Mouse (Mus musculus) myocyte (in vitro differentiated cells): Measurements from ENCODE around the gene Ccne1. TPM values are rescaled to one million over a fixed set of nuclear protein-coding genes. Genes with fewer than 3 reads are reported as not detected.

Experiments
- H3K27me3 ChIP-seq: one replicate; pipeline ENCODE4 v1.6.1; 2011; ENCODE audit not compliant: control insufficient read depth, insufficient read depth, insufficient read length
- H3K36me3 ChIP-seq: one replicate; pipeline ENCODE4 v1.6.1; 2011; ENCODE audit not compliant: control insufficient read depth, insufficient read depth
- H3K4me2 ChIP-seq: one replicate; pipeline ENCODE4 v1.6.1; 2011; ENCODE audit warnings: low read depth, control low read depth
- H3K4me3 ChIP-seq: one replicate; pipeline ENCODE4 v1.5.1; 2011; ENCODE audit warnings: mild to moderate bottlenecking, control low read depth, moderate library complexity
- H3K79me2 ChIP-seq: one replicate; pipeline ENCODE4 v1.6.1; 2011; ENCODE audit not compliant: control insufficient read depth, insufficient read depth
- H3ac ChIP-seq: one replicate; pipeline ENCODE4 v1.6.1; 2011; ENCODE audit not compliant: control insufficient read depth, insufficient read length
- CEBPB ChIP-seq: IDR thresholded peaks from 2 replicates; pipeline ENCODE4 v1.6.1; 2011; ENCODE audit warnings: mild to moderate bottlenecking, moderate library complexity; ENCODE audit not compliant: poor library complexity, insufficient read depth, severe bottlenecking
- E2F4 ChIP-seq: IDR thresholded peaks from one replicate; pipeline ENCODE4 v1.6.1; 2011; ENCODE audit warnings: mild to moderate bottlenecking, control low read depth, moderate library complexity; ENCODE audit not compliant: insufficient read depth
- MAX ChIP-seq: IDR thresholded peaks from one replicate; pipeline ENCODE4 v1.6.1; 2011; ENCODE audit warnings: low read depth, mild to moderate bottlenecking, control low read depth
- MYOD1 ChIP-seq, 3 experiments: IDR thresholded peaks; one replicate each; pipeline ENCODE4 v1.6.1; 2011; ENCODE audit warnings: control low read depth in 2 of 3, low read depth in 2 of 3, mild to moderate bottlenecking in 2 of 3, moderate library complexity in 1 of 3; ENCODE audit not compliant: insufficient read length in 2 of 3, control insufficient read depth in 1 of 3
- MYOG ChIP-seq, 3 experiments: IDR thresholded peaks; one replicate each; pipeline ENCODE4 v1.6.1; 2011; ENCODE audit warnings: control low read depth in 2 of 3, low read depth in 2 of 3, mild to moderate bottlenecking in 2 of 3; ENCODE audit not compliant: insufficient read length in 2 of 3, control insufficient read depth in 1 of 3, insufficient read depth in 1 of 3
- POLR2A ChIP-seq: IDR thresholded peaks from one replicate; pipeline ENCODE4 v1.6.1; 2011; ENCODE audit warnings: low read depth, mild to moderate bottlenecking, control low read depth, moderate library complexity; ENCODE audit not compliant: insufficient read length
- POLR2AphosphoS2 ChIP-seq: IDR thresholded peaks from one replicate; pipeline ENCODE4 v1.6.1; 2011; ENCODE audit warnings: low read depth, control low read depth; ENCODE audit not compliant: insufficient read length
- REST ChIP-seq: IDR thresholded peaks from one replicate; pipeline ENCODE4 v1.6.1; 2011; ENCODE audit warnings: mild to moderate bottlenecking, control low read depth, moderate library complexity; ENCODE audit not compliant: insufficient read depth, insufficient read length
- SRF ChIP-seq: IDR thresholded peaks from one replicate; pipeline ENCODE4 v1.6.1; 2011; ENCODE audit warnings: low read depth; ENCODE audit not compliant: control insufficient read depth, insufficient read length
- TCF12 ChIP-seq: IDR thresholded peaks from one replicate; pipeline ENCODE4 v1.6.1; 2011; ENCODE audit warnings: mild to moderate bottlenecking, control low read depth; ENCODE audit not compliant: poor library complexity, insufficient read depth, severe bottlenecking
- TCF3 ChIP-seq: IDR thresholded peaks from one replicate; pipeline ENCODE4 v1.6.1; 2011; ENCODE audit warnings: low read depth, control low read depth; ENCODE audit not compliant: insufficient read length
- USF1 ChIP-seq: IDR thresholded peaks from one replicate; pipeline ENCODE4 v1.6.1; 2011; ENCODE audit warnings: low read depth, mild to moderate bottlenecking, control low read depth, moderate library complexity
- polyA plus RNA-seq: library from polyadenylated mRNA; unstranded; fragments of >200 nt; fragmentation: generic; extraction: Trizol; gene quantifications from one replicate; pipeline ENCODE4 v1.2.1, GENCODE M21; 2012; ENCODE audit warnings: missing spikeins

Ccne1 gene
- polyA plus RNA-seq, 1 experiment: 7.4 TPM

DNA sequence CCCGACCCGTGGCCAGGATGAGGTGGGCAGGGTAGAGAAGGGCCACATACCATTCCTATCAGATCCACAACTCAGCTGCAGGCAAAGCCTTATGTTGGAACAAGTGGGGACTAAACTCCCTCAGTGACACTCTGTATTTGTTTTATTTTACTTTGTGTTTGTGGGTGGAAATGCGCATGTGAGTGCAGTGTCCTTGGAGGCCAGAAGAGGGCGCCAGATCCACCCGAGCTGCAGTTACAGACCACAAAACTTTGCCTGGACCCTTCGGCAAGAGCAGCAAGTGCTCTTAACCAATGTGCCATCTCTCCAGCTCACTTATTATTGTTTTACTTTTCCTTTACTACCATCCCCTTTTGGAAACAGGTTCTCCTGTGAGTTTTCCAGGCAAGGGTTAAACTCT is 40.1 kb upstream of the Ccne1 start:
- H3K4me3 ChIP-seq: no peak overlapping the region
- no peaks in the 10 kb centered on the region for H3K36me3 ChIP-seq
- no peak overlapping the region for H3ac ChIP-seq
- H3K27me3 ChIP-seq: peaks cover 7% of the 10 kb centered on the region
- TF ChIP-seq REST (no peak), E2F4 (no peak), MYOD1 (IDR thresholded peaks at IDR 0.05; ENCODE audit: control insufficient read depth in 1 of 3, insufficient read length in 2 of 3, low read depth in 2 of 3) (no peak), TCF3 (no peak), POLR2A (no peak), SRF (no peak), POLR2AphosphoS2 (no peak), USF1 (no peak), CEBPB (no peak), MAX (no peak), TCF12 (no peak), MYOG (IDR thresholded peaks at IDR 0.05; ENCODE audit: control insufficient read depth in 1 of 3, insufficient read depth in 1 of 3, insufficient read length in 2 of 3, low read depth in 2 of 3) (no peak)
- no peak overlapping the region for H3K4me2 ChIP-seq
- no peaks in the 10 kb centered on the region for H3K79me2 ChIP-seq

DNA sequence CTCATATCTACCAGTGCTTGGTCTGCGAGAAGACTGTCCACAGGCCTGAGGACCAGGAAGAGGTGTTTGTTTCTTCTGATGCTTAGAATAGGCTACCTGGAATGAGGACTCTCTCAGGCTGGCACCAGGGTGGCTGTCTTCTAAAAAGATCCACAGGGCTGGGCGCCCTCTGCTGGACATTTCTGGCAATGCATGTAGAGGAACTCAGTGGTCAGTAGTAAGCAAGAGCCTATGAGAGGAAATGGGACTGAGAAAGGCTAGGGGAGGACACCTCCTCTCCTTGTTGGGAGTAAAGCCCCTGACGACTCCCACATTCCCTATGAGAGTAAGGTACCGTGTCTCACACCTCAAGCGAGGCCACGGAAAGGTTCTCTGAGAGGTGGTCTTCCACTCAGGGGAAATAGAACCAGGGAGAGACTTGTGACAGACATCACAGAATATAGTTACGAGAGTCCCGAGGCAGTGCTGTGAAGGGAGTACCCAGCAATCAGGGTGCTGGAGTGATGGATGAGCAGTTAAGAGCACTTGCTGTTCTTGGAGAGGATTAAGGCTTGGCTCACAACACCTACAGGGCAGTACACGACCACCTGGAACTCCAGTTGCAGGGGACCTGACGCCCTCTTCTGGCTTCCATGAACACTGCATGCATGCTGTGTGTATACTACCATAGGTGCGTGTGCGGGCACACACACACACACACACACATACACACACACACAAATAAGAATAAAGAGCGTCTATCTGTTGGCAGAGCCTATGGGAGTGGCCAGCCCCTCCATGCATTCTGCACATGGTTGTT is 34.6 kb upstream of the Ccne1 start:
- Histone ChIP-seq H3K36me3 (no peaks in the 10 kb centered on the region), H3K27me3 (no peaks in the 10 kb centered on the region), H3K4me3 (no peak overlapping the region), H3K79me2 (no peaks in the 10 kb centered on the region), H3K4me2 (no peak overlapping the region), H3ac (no peak overlapping the region)
- TF ChIP-seq REST (no peak), TCF12 (no peak), SRF (no peak), TCF3 (no peak), POLR2A (no peak)

DNA sequence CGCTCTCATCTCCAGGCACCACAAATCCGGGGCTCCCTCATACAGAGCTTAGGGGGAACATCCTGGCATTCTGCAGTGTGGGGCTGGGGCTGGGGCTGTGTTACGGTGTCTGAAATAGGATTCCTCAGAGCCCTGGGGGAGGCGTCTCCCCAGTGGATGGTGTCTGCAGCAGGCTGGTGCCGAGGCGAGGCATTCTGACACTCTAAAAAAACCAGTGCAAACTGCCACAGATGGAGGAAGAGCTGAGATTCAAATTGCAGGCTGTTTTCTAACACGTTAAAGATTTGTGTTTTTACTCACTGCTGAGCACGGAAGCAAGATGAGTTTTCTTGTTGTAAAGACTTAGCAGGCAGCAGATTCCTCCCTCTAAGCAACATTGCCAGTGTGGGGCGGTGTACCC is 33.0 kb upstream of the Ccne1 start:
- TF ChIP-seq POLR2AphosphoS2 (no peak), CEBPB (no peak), MYOD1 (IDR thresholded peaks at IDR 0.05; ENCODE audit: control insufficient read depth in 1 of 3, insufficient read length in 2 of 3, low read depth in 2 of 3) (no peak), POLR2A (no peak), TCF3 (no peak), TCF12 (no peak), SRF (no peak), MAX (no peak), E2F4 (no peak), MYOG (IDR thresholded peaks at IDR 0.05; ENCODE audit: control insufficient read depth in 1 of 3, insufficient read depth in 1 of 3, insufficient read length in 2 of 3, low read depth in 2 of 3) (no peak), REST (no peak)
- Histone ChIP-seq H3K36me3 (no peaks in the 10 kb centered on the region), H3K4me3 (no peak overlapping the region), H3K4me2 (no peak overlapping the region), H3K27me3 (no peaks in the 10 kb centered on the region), H3K79me2 (no peaks in the 10 kb centered on the region), H3ac (no peak overlapping the region)

DNA sequence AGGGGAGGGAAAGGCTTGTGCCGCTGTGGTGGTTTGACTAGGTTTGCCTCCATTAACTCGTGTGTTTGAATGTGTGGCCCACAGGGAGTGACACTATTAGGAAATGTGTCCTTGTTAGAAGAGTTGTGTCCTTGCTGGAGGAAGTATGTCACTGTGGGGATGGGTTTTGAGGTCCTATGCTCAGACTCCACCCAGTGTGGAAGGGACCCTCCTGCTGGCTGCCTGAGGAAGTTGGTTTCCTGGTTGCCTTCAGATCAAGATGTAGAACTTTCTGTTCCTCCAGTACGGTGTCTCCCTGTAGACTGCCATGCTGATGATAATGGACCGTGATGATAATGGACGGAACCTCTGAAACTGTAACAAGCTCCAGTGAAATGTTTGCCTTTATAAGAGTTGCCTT is 27.1 kb upstream of the Ccne1 start:
- Histone ChIP-seq H3K4me3 (no peak overlapping the region), H3K36me3 (no peaks in the 10 kb centered on the region), H3K27me3 (no peaks in the 10 kb centered on the region), H3K79me2 (no peaks in the 10 kb centered on the region), H3ac (no peak overlapping the region), H3K4me2 (no peak overlapping the region)
- TF ChIP-seq MYOD1 (IDR thresholded peaks at IDR 0.05; ENCODE audit: control insufficient read depth in 1 of 3, insufficient read length in 2 of 3, low read depth in 2 of 3) (no peak), SRF (no peak), REST (no peak), E2F4 (no peak), TCF12 (no peak), USF1 (no peak), TCF3 (no peak), POLR2A (no peak), MAX (no peak), POLR2AphosphoS2 (no peak), MYOG (IDR thresholded peaks at IDR 0.05; ENCODE audit: control insufficient read depth in 1 of 3, insufficient read depth in 1 of 3, insufficient read length in 2 of 3, low read depth in 2 of 3) (no peak), CEBPB (no peak)

DNA sequence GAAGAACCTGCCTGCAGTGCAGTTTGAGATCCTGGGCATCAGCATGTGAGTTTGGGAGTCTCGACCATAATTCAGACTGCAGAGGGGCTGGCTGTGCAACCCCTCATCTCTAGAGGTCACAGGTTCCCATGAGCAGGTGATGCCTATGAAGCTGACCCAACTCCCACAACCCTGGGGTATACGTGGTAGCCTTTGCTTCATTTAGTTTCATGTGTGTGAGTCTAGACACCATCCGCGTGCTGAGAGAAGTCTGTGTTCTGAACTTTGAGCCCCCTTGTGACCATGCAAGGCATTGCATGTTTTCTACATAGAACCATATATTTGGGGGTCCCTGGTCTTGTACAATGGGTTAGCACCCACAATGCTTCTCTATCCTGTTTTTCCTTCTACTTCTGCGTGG is 23.9 kb upstream of the Ccne1 start:
- Histone ChIP-seq H3K79me2 (no peaks in the 10 kb centered on the region), H3K4me3 (no peak overlapping the region), H3K36me3 (no peaks in the 10 kb centered on the region), H3K4me2 (no peak overlapping the region), H3ac (no peak overlapping the region), H3K27me3 (no peaks in the 10 kb centered on the region)
- TF ChIP-seq SRF (no peak), MYOD1 (IDR thresholded peaks at IDR 0.05; ENCODE audit: control insufficient read depth in 1 of 3, insufficient read length in 2 of 3, low read depth in 2 of 3) (no peak), POLR2A (no peak), E2F4 (no peak), TCF12 (no peak), MYOG (IDR thresholded peaks at IDR 0.05; ENCODE audit: control insufficient read depth in 1 of 3, insufficient read depth in 1 of 3, insufficient read length in 2 of 3, low read depth in 2 of 3) (no peak), REST (no peak), TCF3 (no peak), CEBPB (no peak), POLR2AphosphoS2 (no peak), USF1 (no peak), MAX (no peak)
